Mouse (Mus musculus): Measurements from ENCODE around the gene Cpa5.

Cpa5 gene

DNA sequence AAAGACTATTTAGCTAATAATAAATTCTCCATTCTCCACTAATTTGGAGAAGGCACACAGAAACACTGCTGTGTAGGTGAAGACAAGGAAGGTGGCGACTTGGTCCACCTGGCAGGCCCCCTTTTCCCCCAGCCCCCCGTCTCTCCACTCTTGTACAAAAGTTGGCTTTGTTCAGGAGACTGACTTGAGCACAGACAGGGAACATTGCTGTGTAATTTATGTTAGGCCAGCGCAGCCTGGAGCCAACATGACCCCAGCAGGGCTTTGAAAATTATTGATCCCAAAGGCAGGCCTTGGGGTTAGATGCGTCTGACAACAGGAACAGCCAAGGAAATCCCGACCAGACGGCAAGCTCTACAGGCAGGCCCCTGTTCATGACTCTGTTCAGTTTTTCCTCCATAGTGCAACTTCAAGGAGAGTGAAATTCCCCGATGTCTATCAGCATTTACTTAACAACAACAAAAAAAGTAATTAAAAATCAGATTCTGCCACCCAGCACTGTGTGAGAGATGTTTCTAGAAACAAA is 6.4 kb upstream of the Cpa5 start:
- no peak for DNase-seq

DNA sequence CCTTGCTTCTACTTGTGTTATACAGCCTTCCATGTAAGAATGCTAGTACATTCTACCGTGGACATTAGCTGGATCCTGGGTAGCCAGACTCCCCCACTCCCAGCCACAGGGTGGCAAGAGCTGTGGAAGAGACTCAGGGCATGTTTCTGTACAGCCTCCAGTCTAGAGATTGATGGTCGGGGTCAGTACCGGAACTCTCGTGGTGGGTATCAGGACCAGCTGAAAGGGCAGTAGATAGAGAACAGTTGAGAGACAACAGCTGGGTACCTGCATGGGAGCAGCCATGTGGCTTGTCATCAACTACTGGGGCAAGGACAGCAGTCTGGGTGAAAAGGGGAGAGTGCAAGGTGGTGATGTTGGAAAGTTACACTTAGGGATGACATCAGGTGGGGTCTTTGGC is 5.7 kb upstream of the Cpa5 start:
- no peak for DNase-seq

DNA sequence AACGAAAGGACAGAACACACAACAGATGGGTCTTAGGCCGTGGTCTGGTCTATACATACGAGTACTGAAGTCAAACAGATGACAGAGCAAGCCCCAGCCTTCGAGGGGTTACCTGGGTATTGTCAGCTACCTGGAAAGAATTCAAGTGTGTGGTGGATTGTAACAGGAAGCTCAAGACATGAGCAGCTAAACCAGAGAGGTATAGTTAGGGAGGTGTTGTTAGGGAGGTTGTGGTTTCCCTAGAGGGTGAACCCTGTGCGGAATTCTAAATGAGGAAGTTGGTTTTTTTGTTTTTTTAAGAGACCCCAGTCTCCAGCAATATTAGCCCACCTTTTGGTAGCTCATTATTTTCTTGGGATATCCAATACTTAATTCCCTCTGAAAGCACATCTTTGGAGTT is 5.1 kb upstream of the Cpa5 start:
- no peak for DNase-seq

DNA sequence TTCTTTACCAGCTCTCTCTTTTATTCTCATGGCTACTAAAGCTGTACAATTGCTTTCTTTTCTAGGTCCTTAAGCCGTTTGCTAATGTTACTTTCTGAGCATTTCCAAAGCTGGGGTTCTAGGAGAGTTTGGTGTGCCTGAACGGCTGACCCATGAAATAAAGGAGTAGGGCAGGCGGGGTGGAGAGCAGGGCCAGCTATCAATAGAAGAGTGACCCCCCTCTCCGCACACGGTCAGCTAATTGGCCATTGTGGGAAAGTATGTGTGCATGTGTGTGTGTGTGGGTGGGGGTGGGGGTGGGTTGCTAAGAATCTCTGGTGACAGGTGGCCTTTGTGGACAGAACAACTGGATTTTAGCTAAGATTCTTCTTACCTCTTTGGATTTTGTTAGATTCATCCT is 402 bp downstream of the Cpa5 start:
- no peak for DNase-seq

DNA sequence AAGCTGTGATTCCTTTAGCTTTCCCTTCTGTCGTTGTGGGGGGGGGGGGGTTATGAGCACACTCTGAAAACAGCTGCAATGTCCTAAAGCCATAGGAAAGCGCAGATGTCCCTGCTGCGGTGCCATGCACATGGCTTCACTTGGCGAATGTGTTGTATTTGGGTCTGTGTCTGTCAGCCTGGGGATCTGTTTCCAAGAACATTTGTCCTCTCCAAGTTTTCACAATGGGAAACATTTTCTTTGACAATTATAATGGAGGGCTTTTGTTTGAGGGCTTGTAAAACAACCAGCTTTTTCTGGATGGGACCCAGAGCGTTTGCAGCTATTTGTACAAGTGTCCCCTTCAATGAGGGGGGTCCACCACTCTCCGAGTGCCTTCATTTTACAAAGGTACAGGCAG is 3.4 kb downstream of the Cpa5 start:
- DNase-seq: no peak

DNA sequence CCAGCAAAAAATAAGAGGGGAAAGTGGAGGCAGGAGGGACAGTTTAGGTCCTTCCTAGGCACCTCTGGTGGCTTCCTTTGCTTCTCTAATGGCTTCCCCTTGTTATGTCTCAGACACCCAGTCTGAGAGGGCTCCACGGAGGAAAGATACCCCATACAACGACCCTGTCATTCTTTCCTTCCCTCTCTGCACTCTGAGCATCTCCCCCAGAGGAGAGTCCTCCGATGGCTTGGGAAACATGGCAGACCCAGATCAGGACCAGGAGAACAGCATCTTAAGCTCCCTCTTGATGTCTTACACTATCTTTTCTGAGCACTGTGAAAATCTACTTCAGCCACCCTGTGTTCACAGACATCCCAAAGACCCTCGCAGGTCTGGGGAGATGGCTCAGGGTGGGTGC is 4.9 kb downstream of the Cpa5 start:
- no peak for DNase-seq

DNA sequence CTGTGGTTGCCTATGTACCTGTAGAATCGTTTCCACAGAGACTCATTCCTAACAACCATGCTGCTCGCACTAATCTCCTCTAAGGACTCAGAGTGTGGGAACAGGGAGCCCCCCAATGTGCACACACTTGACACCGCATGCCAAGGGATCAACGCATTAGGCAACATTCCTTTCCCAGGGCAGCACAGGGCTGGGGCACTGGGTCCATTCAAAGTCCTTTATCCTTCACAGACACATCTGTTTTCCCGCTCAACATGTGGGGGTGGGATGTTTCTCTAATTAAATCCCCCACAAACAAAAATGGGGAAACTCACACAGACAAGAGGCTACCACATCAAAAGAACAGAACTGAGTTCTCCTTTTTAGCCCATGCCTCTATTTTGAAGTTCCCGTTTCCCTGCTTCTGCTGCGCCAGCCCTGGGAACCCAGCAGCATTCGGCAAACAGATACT is 5.7 kb downstream of the Cpa5 start:
- no peak for DNase-seq

DNA sequence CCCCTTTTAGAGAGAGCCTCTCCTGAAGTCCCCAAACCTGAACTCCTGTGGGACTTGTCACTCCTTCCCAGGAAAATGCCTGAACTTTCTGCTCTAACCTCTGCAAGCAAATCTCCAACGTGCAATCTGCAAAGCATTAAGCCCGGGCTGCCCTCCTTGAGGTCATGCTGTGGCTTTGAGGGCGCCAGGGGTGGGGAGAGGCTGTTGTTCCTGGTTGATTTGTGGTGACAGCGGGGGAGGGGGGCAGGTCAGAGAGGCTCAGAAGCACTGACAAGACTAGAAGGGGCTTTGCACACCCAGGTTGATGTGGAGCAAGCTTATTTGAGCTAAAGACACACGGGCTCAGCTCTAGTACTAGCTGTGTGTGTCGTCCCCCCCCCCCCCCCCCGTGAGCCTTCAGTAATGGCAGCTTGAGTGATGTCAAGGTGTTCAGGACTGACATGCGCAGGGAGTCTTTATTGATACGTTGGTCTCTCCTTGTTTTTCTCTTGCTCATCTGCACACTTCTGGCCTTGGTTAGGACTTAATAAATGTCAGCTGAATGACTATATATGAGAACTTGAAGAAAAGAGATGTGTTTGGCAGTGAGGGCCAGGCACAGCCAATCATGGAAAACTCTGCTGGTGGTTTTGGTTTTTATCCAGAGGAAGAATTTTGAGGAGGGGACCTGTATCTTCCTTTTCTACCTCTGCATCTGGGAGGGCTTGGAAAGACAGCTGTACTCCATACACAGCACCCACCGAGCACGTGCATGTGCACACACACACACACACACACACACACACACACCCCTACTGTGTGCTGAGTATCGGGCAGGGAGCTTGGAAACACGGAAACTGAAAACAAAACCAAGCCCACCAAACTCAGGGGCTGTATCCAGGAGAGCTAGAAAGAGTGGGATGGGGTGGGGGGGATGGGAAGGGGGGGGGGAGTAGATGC is 6.5 kb downstream of the Cpa5 start:
- peak; percentile 30 for DNase-seq

DNA sequence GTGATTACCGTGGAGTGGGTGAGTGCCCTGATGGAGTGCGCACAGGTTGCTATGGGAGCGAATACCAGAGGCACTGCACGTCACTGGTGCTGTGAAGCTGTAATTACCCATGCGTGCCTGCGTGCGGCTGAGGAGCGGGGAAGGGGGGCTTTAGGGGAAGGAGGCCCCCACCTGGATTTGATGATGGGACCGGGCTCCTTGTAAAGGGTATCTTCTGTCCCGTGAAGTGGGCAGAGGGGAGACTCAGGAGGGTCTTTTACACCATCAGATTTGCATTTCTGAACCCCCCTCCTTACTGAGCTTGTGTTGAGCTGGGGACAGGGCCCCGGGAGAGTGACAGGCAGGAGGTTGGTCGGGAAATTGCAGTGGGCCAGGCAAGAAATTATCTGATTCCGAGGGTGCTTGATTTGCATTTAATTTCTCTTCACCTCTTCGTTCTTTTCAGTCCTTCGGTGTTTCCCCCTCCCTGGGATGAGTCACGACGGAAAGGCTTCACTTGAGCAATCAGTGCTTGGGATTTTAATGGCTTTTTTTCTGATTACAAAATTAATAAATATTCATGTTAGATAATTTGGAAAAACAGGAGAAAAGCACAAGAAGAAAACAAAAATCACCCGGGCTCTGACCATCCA is 7.3 kb downstream of the Cpa5 start:
- no peak for DNase-seq

DNA sequence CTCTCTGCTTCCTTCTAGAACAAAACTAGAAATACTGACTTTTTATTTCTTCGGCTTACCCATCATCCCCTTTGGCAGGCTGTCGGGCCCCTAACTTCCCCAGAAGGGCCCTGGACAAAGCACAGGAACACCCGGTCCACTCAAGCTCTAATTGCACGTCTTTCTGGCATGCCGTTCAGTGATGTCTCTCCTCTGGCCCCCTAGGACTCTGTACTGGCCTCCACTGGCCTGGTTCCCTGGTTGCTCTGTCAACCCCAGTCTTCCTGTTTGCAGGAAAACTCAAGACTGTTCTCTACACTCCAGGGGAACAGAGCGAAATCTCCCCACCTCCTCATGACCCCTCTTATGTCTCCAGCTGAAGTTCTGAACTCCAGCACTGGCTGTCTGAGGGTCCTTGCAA is 7.9 kb downstream of the Cpa5 start:
- DNase-seq: no peak

DNA sequence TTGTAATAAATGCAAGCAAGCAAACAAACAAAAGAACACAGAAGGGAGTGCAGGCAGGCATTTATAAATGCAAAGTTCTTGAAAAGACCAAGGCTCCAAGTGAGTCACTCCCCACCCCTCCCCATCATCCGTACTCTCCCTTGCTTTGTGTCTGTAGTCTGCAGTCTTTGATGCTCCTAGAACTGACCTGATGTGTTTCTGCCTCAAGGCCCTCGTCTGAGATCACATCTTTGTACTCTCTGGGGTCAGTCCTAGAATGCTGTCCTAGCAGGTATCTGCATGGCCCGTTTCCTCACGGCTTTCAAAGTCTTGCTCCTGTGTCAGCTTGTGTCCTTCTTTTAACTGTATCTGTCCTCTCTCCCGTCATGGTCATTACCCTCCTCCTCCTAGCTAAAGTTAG is 8.8 kb downstream of the Cpa5 start:
- no peak for DNase-seq

DNA sequence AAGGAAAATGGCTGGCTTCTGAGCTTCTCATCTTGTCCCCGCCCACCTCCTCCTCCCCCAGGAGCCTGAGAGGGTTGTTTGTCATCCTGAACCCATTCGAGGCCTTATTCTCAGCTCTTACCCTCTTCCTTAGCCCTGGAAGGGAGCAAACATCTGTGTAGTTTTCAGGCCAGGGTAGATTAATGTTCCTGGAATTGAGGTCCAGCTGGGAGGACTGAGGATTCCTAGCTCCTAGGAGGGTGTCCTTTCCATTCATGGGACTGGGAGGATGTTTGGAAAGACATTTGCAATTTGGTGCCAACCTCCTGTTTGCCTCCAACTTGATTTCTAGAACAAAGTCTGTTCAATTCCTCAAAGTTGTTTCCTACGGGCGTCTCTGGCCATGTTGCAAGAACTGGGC is 9.8 kb downstream of the Cpa5 start:
- no peak for DNase-seq

DNA sequence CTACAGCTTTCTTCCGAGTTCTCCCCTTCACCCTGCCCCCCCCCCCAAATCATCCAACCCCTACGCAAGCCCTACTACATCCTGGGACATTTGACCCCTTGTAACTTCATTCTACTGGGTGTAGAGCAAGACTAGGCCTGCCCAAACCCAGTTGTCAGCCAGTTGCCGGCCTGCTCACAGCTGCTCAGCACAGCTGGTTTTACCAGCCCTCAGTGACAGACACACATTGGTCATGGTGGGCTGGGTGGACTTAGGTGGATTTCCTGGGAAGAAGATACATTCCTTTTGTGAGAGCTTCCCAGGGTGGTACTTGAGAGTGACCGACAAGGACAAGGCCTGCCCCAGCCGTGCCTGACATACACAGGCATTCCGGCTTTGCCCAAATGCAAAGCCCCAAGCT is 10.2 kb downstream of the Cpa5 start:
- DNase-seq: no peak

DNA sequence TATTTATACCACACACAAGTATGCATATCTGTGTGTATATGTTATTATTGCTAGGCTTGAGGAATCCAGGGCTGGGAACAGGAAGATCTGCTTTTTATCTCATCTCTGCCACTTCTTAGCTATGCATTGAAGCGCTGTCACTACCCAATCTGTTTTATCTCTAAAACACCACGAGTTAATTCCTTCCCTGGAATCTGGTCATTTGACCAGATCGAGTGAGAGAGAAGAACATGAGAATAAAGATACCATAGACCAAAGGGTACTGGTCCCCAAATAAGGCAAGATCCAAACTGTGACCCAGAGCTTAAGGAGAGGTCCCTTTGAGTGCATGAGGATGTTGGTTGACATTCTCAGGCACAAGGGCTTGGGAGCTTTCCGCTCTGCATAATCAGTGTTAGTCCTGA is 11.2 kb downstream of the Cpa5 start:
- DNase-seq: no peak

DNA sequence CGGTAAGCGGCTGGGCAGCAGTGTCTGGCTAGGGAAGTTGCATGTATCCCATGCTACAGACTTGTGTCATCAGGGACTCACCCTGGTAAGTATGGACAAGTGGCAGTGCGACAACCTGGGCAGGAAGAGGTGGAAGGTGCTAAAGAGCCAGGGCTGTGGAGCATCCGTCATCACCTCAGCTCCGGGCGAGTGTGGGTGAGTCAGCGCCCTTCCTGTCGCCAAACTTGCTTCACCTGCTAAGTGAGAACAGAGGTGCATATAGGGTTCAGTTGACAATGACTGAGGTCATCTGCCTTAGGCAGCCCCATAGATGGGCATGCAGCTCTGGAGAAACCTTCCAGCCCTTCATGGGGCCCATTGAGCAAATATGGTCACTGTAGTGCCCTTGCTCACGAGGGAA is 14.0 kb downstream of the Cpa5 start:
- DNase-seq: no peak

DNA sequence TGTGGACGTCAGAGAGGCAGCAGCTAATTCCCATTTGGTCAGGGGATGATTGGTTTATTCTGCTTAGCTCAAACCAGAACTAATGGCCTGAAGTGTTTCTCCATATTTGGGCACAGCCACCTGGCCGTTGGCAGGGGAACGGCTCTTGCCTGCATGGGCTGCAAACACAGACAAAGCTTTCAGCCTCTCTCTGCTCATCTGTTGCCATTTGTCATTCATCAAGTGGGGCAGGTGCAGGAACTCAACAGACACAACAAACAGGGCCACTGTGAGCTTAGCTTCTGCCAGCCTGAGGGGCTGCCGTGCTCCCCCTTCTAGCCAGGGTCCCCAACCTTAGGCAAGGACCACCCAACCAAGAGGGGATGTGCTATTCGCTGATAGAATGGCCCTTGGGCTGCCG is 17.3 kb downstream of the Cpa5 start:
- DNase-seq: no peak

DNA sequence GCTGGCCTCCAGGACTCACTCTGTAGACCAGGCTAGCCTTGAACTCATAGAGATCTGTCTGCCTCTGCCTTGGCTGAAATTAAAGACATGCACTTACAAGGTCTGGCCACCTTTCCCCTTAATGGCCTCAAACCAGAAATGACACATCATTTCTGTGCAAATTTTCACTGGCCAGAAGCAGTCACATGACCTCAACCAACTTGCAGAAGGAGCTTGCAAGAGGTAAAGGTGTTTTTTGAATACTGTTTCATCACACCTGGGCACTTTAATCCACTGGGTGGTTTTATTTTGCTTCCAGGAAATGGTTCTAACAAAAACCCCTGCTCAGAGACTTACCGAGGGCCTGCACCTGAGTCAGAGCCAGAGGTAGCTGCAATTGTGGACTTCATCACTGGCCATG is 19.2 kb downstream of the Cpa5 start:
- no peak for DNase-seq

DNA sequence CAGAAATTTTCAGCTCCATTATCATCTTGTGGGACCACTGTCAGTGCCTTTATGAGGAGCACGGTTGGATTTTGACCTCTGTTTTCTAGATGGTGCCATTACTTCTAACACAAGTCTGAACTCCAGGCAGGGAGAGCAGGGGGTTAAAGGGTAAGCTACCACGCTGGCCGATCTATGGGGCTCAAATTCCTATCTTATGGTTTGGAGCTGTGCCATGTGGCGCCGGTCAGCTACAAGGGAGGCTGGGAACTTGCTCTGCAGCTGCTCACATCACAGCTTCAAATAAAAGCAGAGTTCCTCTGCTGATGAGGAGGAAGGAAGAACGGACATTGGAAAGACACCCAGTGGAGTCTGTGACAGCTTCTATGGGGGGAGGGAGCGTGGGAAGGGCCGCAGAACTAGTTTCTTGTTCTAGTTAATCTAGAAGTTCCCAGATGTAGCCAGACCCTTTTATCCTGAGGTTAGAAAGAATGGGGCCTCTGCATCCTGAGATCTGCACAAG is 24.6 kb downstream of the Cpa5 start:
- DNase-seq: no peak

DNA sequence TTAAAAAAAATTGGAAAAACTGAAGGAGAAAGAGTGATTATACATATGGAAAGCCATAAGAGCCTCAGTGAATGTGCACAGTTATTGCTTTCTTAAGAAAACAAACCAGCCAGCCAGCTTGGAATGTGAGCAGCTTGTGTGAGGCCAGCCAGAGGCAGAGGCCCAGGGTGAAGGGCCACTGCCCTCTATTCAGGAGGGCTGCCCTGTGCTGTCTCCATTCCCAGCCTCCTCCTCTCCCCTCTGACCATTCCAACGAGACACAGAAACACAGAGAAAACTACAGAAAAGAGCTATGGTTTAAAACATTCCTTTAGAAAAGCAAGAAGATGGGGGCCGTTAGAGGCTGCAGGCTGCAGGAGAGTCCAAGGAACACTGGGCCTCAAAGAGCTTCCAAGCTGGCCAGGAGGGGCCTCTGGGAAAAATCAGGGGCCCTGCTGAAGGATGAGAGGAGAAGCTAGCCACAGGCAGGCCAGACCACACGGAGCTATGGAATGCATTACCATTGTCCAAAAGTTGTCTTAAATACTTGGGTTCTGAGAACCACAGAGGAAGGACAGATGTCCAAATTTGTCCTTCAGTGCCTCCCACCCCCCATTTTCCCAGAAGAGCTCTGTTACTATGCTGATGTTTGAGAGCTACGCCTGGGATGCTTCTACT is 25.5 kb downstream of the Cpa5 start:
- no peak for DNase-seq

DNA sequence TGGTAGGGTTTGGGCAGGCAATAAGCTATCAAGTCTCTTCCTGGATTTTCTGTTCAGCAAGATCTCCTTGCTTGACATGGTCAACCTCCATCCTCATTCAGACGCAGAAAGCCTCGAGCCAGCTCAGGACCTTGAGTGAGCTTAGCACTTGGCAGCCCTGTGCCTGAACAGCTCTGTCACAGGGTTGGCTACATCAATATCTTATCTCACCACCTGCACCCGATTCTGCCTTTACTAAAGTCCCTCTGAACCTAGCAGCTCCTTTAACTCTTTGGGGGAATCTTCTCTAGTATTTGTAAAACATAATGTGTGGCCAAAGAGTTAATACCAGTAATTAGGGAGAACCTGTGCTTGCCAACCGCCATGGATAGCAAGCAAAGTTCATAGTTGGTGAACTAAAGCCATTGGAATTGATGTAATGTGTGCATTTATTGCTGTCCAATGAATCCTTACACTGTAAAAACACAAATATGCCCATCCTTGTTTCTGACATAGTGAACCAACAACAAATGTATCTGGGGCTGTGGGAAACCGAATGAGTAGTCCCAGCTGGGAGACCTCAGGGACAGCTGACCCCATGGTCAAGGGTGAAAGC is 28.0 kb downstream of the Cpa5 start, which contains the start of gene Cpa1:
Cpa1 (plus strand) TSS at position 545 of the 595 bp plus-strand sequence.
- no peak for DNase-seq

DNA sequence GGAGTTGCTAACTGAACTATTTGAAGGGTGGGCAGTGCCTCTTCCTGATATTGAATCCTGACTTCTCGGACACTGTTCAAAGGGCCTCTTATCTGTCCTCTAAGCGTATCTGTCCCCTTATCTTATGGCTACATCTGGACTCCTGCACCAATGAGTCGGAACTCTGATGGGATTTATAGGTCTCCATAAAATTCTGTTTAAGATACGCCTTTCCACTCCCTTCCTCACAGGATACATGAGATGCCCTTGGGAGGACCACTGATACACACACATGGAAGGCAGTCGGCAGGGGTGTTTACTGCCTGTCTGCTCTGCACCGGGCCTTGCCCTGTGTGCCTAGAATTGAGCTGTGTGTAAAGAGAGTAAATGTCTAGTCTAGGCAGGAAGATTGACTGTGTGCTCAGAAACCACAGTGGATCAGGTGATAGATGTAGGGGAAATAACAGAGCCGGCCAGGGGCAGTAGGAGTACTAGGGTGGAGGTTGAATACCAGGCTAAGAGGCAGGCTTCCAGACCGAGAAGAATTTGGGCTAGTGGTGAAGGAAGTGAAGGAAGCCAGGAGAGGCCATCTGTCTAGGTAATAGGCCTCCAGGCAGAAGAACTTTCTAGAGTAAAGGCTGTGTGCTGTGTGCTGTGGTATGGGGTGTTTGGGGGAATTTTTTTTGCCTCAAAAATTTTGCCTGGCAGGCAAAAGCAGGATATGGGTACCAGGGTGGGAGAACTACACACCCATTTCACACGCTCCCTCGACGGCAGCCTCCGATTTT is 33.1 kb downstream of the Cpa5 start:
- no peak for DNase-seq

DNA sequence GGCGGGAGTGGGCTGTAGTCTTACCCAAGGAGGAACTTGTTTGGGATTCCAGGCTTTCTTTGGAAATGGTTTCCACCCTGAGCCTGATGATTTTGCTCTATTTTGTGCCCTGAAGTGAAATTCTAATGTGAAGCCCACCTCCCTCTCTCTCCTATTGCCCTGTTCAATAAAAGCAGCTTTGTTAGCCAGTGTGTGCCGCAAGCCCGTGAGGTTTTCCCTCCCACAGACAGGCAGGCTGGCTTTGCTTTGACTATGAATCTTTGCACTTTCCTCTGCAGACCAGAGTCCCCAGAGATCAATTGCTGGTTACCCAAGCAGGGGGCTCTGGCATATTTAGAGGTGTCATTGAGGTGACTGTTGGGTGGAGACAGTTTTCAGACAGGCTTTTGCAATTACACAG is 33.7 kb downstream of the Cpa5 start:
- DNase-seq: no peak
